Mouse (Mus musculus) small intestine, adult 2 months (tissue): ENCODE results near the gene Gfer. TPM values are rescaled to one million over a fixed set of nuclear protein-coding genes. Genes with fewer than 3 reads are reported as not detected.

Experiments used
- H3K27ac ChIP-seq: fragments of 200-500 bp; 2 replicates; pipeline ENCODE4 v1.5.1; 2012; ENCODE audit warnings: low read depth, low read length, control low read depth, inconsistent platforms; ENCODE audit not compliant: insufficient read depth
- H3K27me3 ChIP-seq: fragments of 200-500 bp; 2 replicates; pipeline ENCODE4 v1.6.1; 2012; ENCODE audit warnings: mild to moderate bottlenecking, moderate library complexity, low read length, inconsistent platforms; ENCODE audit not compliant: control insufficient read depth, insufficient read depth
- H3K36me3 ChIP-seq: fragments of 200-500 bp; 2 replicates; pipeline ENCODE4 v1.6.1; 2012; ENCODE audit warnings: mild to moderate bottlenecking, low read length, control low read depth, inconsistent platforms; ENCODE audit not compliant: control insufficient read depth, insufficient read depth
- H3K4me1 ChIP-seq: fragments of 200-500 bp; 2 replicates; pipeline ENCODE4 v1.6.1; 2012; ENCODE audit warnings: low read length, inconsistent platforms, mixed read lengths; ENCODE audit not compliant: control insufficient read depth, insufficient read depth, insufficient read length
- H3K4me3 ChIP-seq: fragments of 200-500 bp; 2 replicates; pipeline ENCODE4 v1.5.1; 2012; ENCODE audit warnings: low read depth, mild to moderate bottlenecking, control low read depth, inconsistent platforms, low read length, moderate library complexity
- CTCF ChIP-seq: fragments of 200-500 bp; IDR thresholded peaks from 2 replicates; pipeline ENCODE4 v1.5.1; 2012; ENCODE audit warnings: low read depth, mild to moderate bottlenecking, control low read depth, inconsistent platforms, low read length, moderate library complexity, mixed read lengths; ENCODE audit not compliant: insufficient replicate concordance, insufficient read length; ENCODE audit errors: extremely low read depth
- POLR2A ChIP-seq: fragments of 200-500 bp; IDR thresholded peaks from 2 replicates; pipeline ENCODE4 v1.6.1; 2012; ENCODE audit warnings: low read depth, mild to moderate bottlenecking, control low read depth, inconsistent platforms, low read length, moderate library complexity
- WGBS: fragments of 180-500 bp; shearing (Covaris S2); methylation state at CpG from one replicate; pipeline ENCODE4 v1.1.7; 2018; 5-methylcytosine and 5-hydroxymethylcytosine counted together
- polyA plus RNA-seq: library from polyadenylated mRNA; depleted of rRNA; stranded (reverse); fragments of >200 nt; gene quantifications from 2 replicates; pipeline ENCODE4 v1.2.3, GENCODE M21; 2012; rRNA removed

Gfer gene
- polyA plus RNA-seq, 1 experiment, result 35.9 TPM

DNA sequence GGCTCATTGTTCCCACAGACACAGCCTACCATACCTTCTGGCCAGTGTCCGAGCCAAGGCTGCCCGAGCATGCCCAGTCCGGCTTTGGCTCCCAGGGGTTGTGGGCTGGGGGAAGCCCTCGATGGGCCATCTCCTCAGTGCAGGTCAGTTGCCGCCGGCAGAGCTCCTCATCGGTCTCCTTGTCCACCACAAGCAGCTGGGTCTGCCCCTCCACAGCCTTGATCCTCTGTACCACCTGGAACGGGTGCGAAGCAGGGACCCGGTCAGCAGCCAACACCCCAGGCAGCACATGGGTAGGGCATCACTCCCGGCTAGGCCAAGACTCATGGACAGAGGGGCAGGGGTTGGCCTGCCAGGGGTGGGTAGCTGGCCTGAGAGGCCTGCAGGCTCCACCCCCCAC lies 48.5 kb downstream of the Gfer start:
- H3K27ac ChIP-seq, result no peak overlapping the region
- no peaks in the 10 kb centered on the region for H3K36me3 ChIP-seq
- WGBS, result 88% methylated on average over 11 of the region's 11 CpGs
- peaks cover 11% of the 10 kb centered on the region for H3K27me3 ChIP-seq
- H3K4me3 ChIP-seq, result peak overlapping the region; percentile 47
- TF ChIP-seq POLR2A, result no peak
- TF ChIP-seq CTCF, result no peak
- H3K4me1 ChIP-seq, result peaks cover 8% of the 10 kb centered on the region; the same call in 1 of the 2 replicates

DNA sequence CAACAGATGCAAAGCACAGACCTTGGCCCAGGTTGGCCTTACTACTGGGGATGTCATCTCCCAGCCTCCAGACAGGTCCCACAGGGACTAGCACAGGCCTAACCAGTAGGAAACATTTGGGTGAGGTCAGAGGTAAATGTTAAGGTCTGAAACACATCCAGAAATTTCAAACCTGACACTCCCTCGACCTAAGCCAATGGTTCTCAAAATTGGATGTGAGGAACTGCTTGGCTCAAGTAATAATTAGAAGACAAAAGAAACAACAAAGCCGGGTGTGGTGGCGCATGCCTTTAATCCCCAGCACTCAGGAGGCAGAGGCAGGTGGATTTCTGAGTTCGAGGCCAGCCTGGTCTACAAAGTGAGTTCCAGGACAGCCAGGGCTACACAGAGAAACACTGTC lies 49.6 kb downstream of the Gfer start:
- WGBS, result 83% methylated on average over 4 of the region's 4 CpGs
- TF ChIP-seq POLR2A, result no peak
- no peak for TF ChIP-seq CTCF
- H3K27me3 ChIP-seq, result peaks cover 11% of the 10 kb centered on the region
- 0 out of 2 replicates have a peak, but pooled peaks cover 1% of the 10 kb centered on the region for H3K36me3 ChIP-seq
- H3K27ac ChIP-seq, result 0 out of 2 replicates have a peak overlapping the region, but pooled peaks have one; percentile 16
- no peak overlapping the region for H3K4me3 ChIP-seq
- peaks cover 8% of the 10 kb centered on the region; the same call in 1 of the 2 replicates for H3K4me1 ChIP-seq

DNA sequence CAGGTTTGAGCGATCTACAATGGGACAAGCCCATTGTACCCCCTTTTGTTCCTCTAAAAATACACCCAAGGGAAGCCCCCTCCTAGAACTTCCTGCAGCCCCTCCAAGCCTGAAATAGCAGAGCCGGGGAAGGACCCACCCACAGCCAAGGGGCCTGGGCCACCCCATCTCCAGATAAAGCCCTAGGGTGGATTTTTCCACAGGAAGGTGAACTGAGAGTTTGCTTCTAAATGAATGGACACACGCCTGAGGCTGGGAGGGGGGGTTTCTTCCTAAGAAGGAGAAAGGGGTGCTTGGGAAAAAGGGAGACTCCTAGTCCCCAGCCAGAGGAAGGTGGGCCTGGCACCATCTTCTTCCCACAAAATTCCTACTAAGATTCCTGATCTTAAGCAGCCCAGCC lies 50.0 kb downstream of the Gfer start:
- no peak for TF ChIP-seq POLR2A
- TF ChIP-seq CTCF, result no peak
- H3K4me3 ChIP-seq, result no peak overlapping the region
- 82% methylated on average over 3 of the region's 3 CpGs for WGBS
- 0 out of 2 replicates have a peak, but pooled peaks cover 1% of the 10 kb centered on the region for H3K36me3 ChIP-seq
- H3K4me1 ChIP-seq, result peaks cover 8% of the 10 kb centered on the region; the same call in 1 of the 2 replicates
- H3K27me3 ChIP-seq, result peaks cover 11% of the 10 kb centered on the region
- H3K27ac ChIP-seq, result peak overlapping the region; percentile 85

DNA sequence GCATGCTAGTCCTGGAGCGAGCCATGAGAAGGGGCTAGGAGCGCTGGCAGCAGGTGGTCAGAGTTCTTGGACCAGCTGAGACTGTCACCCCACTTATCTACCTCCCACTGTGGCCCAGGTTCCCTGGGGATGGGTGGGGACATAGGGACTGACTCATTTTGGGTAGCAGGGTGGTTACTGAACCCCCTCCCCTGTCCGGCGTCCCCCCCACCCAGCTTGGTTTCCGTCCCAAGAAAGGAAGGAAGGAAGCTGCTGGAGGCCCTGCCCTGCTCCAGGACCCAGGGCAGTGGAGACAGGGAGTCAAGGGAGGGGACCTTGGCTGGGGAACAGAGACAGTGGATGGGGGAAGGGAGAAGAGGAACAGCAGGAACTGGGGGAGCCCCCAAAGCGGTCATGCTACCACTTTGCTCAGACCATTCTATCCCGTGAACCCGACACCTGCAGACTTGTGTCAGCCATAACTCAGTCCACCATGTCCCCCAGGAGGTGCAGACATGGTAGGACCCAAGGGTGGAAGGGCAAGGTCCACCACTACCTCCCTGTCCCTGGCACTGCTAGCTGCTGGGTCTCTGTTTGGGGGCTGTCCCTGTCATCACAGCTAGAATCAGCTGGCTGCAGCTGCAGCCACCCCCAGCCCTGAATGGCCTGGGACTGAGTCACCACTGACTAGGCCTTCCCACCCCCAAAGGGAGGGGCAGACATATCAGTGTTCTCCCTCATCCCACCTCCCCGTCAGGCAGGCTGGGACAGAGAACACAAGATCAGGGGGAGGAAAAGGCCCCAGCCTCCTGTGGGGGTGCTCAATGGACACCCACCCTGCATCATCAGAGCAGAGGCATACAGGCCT lies 50.9 kb downstream of the Gfer start:
- Histone ChIP-seq H3K27me3 (peaks cover 6% of the 10 kb centered on the region), H3K27ac (peak overlapping the region; percentile 85), H3K4me1 (peaks cover 8% of the 10 kb centered on the region; the same call in 1 of the 2 replicates), H3K36me3 (0 out of 2 replicates have a peak, but pooled peaks cover 1% of the 10 kb centered on the region), H3K4me3 (peak overlapping the region; percentile 33)
- TF ChIP-seq CTCF (no peak), POLR2A (no peak)
- WGBS, result 82% methylated on average over 9 of the region's 9 CpGs

DNA sequence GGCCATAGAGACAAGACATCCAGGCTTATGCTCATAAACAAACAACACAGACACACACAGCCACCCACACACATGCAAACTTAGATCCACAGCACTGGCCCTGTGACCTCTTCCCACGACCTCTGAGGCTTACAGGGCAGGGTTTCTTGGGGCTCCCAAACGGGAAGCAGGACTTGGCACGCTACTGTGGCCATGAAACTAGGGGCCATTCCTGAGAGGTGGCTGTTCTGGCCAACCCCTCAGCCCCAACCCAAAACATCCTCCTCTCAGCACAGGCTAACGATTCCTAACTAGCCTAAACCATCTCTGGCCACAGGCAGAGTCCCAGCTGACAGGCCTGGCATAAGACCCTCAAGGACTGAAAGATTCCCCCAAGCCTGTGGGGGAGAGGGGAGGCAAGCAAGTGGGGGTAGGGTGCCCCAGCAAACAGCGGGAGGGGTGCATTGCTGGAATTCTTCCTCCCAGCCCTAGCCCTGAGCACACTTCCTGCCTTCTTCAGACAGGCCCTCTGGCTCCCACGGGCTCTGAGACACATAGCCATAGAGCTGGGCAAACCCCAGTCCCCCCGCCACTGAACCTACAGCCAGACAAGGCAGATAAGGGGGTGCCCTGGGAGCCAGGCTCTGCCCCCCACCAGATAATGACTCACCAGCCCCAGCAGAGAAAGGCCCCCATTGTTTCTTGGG lies 51.8 kb downstream of the Gfer start:
- H3K27ac ChIP-seq, result peak overlapping the region; percentile 85
- WGBS, result 57% methylated on average over 7 of the region's 7 CpGs
- no peak for TF ChIP-seq POLR2A
- TF ChIP-seq CTCF, result no peak

More for the DNA sequence above, 51.8 kb downstream of the Gfer start:
- H3K4me1 ChIP-seq, result peaks cover 2% of the 10 kb centered on the region; the same call in 1 of the 2 replicates
- H3K27me3 ChIP-seq, result no peaks in the 10 kb centered on the region
- H3K36me3 ChIP-seq, result 0 out of 2 replicates have a peak, but pooled peaks cover 1% of the 10 kb centered on the region
- peak overlapping the region; percentile 33 for H3K4me3 ChIP-seq

Other genes starting within 250 kb of the Gfer start
- gene E4f1, start 225.8 kb downstream of the Gfer start, polyA plus RNA-seq, result 52.9 and 74.5 TPM in 2 replicates
- 130 and 178 TPM in 2 replicates for gene Pgp, start 225.8 kb downstream of the Gfer start, polyA plus RNA-seq
- 0.77 and 2.3 TPM in 2 replicates for gene Bricd5, start 222.3 kb downstream of the Gfer start, polyA plus RNA-seq
- gene Mlst8, start 217.1 kb downstream of the Gfer start, polyA plus RNA-seq, result 16.9 and 33.7 TPM in 2 replicates
- 0.50 and 0.77 TPM in 2 replicates for gene Caskin1, start 207.6 kb downstream of the Gfer start, polyA plus RNA-seq
- gene Traf7, start 168.2 kb downstream of the Gfer start, polyA plus RNA-seq, result 75.8 and 113 TPM in 2 replicates
- 1.2 and 6.1 TPM in 2 replicates for gene Rab26, start 161.9 kb downstream of the Gfer start, polyA plus RNA-seq
- 26.1 and 31.9 TPM in 2 replicates for gene Pkd1, start 146.3 kb downstream of the Gfer start, polyA plus RNA-seq
- gene Tsc2, start 63.5 kb downstream of the Gfer start, polyA plus RNA-seq, result 52.8 and 83.5 TPM in 2 replicates
- gene Nthl1, start 63.5 kb downstream of the Gfer start, polyA plus RNA-seq, result 6.0 and 7.2 TPM in 2 replicates
- 35.6 and 44.9 TPM in 2 replicates for gene Slc9a3r2, start 45.8 kb downstream of the Gfer start, polyA plus RNA-seq
- 2.0 and 6.5 TPM in 2 replicates for gene Npw, start 37.7 kb downstream of the Gfer start, polyA plus RNA-seq
- 41.1 and 85.8 TPM in 2 replicates for gene Zfp598, start 26.5 kb downstream of the Gfer start, polyA plus RNA-seq
- 1.2 and 1.3 TPM in 2 replicates for gene Syngr3, start 6.2 kb downstream of the Gfer start, polyA plus RNA-seq
- gene Noxo1, start 78 bp upstream of the Gfer start, polyA plus RNA-seq, result 57.7 and 115 TPM in 2 replicates
- gene Tbl3, start 11.5 kb upstream of the Gfer start, polyA plus RNA-seq, result 26.0 and 49.6 TPM in 2 replicates
- 0.19 TPM in 1 of 2 replicates, not detected in the other for gene Rnf151, start 21.9 kb upstream of the Gfer start, polyA plus RNA-seq
- 1,627 and 2,207 TPM in 2 replicates for gene Rps2, start 22.0 kb upstream of the Gfer start, polyA plus RNA-seq
- 384 and 403 TPM in 2 replicates for gene Ndufb10, start 28.3 kb upstream of the Gfer start, polyA plus RNA-seq
- gene Rpl3l, start 31.7 kb upstream of the Gfer start, polyA plus RNA-seq, result 0.11 and 0.19 TPM in 2 replicates
- 29.5 and 54.2 TPM in 2 replicates for gene Msrb1, start 40.5 kb upstream of the Gfer start, polyA plus RNA-seq
- 1.7 and 2.8 TPM in 2 replicates for gene Hs3st6, start 56.8 kb upstream of the Gfer start, polyA plus RNA-seq
- not detected in 2 replicates for gene Meiob, start 108.1 kb upstream of the Gfer start, polyA plus RNA-seq
- gene Hagh, start 144.0 kb upstream of the Gfer start, polyA plus RNA-seq, result 352 and 372 TPM in 2 replicates
- gene Fahd1, start 154.2 kb upstream of the Gfer start, polyA plus RNA-seq, result 65.2 and 108 TPM in 2 replicates
- gene Igfals, start 169.8 kb upstream of the Gfer start, polyA plus RNA-seq, result 0.42 and 1.4 TPM in 2 replicates
- 33.0 and 39.9 TPM in 2 replicates for gene Nubp2, start 190.2 kb upstream of the Gfer start, polyA plus RNA-seq
- gene Spsb3, start 190.5 kb upstream of the Gfer start, polyA plus RNA-seq, result 51.5 and 88.1 TPM in 2 replicates
- 20.3 and 21.0 TPM in 2 replicates for gene Eme2, start 198.9 kb upstream of the Gfer start, polyA plus RNA-seq
- gene Mrps34, start 199.0 kb upstream of the Gfer start, polyA plus RNA-seq, result 244 and 319 TPM in 2 replicates
- 29.4 and 52.4 TPM in 2 replicates for gene Nme3, start 200.3 kb upstream of the Gfer start, polyA plus RNA-seq
- gene Mapk8ip3, start 240.8 kb upstream of the Gfer start, polyA plus RNA-seq, result 37.0 and 51.7 TPM in 2 replicates